ENCODE assay signal across 8 mouse cellular contexts in genomic region chr6:29169675-29170062, GRCm38 (mm10). TPM values are rescaled to one million over a fixed set of nuclear protein-coding genes. Genes with fewer than 3 reads are reported as not detected.
DNase-seq lines count a peak whose midpoint lies in the region; ATAC-seq and TF ChIP-seq lines count a peak whose summit lies in the region.

No protein-coding gene starts in this region.

- intact Hi-C loops in heart, postnatal 14 days (cut with DNase I) = loop anchor here (2.0 kb wide), 1 partner anchor 71 kb away; no protein-coding TSS in a partner anchor

- H3K4me3 ChIP-seq in heart, postnatal 0 days (ENCODE audit: low read depth, low read length) = peak overlapping the region; percentile 52; the same call in 1 of the 2 replicates
- H3K4me3 ChIP-seq in cortical plate, adult 2 months (ENCODE audit: insufficient read depth, low read length) = peak overlapping the region; percentile 33; the same call in 1 of the 2 replicates
- H3K4me3 ChIP-seq in hindbrain, embryonic 11.5 days (ENCODE audit: low read depth, low read length) = peak overlapping the region; percentile 37

- peaks cover 14% of the 10 kb centered on the region for H3K4me1 ChIP-seq in heart, postnatal 0 days (ENCODE audit: control insufficient read depth, insufficient read depth)
- H3K4me1 ChIP-seq in cortical plate, adult 2 months (ENCODE audit: control insufficient read depth, insufficient read depth, low read length) = no peaks in the 10 kb centered on the region; the same call in 1 of the 2 replicates
- H3K4me1 ChIP-seq in hindbrain, embryonic 11.5 days (replicated peaks; ENCODE audit: control insufficient read depth, insufficient read depth, low read length) = peaks cover 11% of the 10 kb centered on the region; the same call in 1 of the 2 replicates

- no peak for ATAC-seq in heart, postnatal 0 days (ENCODE audit: insufficient read depth, low read depth)
- no peak for ATAC-seq in hindbrain, embryonic 11.5 days (ENCODE audit: low FRiP score)
- 0 out of 2 replicates have a peak, but pooled peaks have one; percentile 1 for ATAC-seq in megakaryocyte-erythroid progenitor cell, adult 5-6 weeks (replicated peaks; ENCODE audit: low FRiP score, low TSS enrichment, poor library complexity, severe bottlenecking)

- H3K4me2 ChIP-seq in heart, postnatal 0 days (ENCODE audit: low read depth, low read length) = peak overlapping the region; percentile 80
- peak overlapping the region; percentile 88 for H3K4me2 ChIP-seq in hindbrain, embryonic 11.5 days (replicated peaks; ENCODE audit: low read depth, low read length)

- TF ChIP-seq EP300 in heart, postnatal 0 days (IDR thresholded peaks at IDR 0.05; ENCODE audit: low read depth) = no peak

- no peak for DNase-seq in heart, postnatal 0 days (ENCODE audit: low spot score)
- no peak for DNase-seq in heart, postnatal 14 days
- no peak for DNase-seq in hindbrain, embryonic 11.5 days (ENCODE audit: low spot score)
- DNase-seq in left cerebral cortex, adult 8-10 months (ENCODE audit: low spot score in 2 of 2) = no peak
- no peak for DNase-seq in T-cell, adult 2 months (ENCODE audit: low spot score)
- DNase-seq in thymus, adult 18-20 months = no peak

- H3K27ac ChIP-seq in heart, postnatal 0 days (ENCODE audit: low read depth) = no peak overlapping the region
- H3K27ac ChIP-seq in cortical plate, adult 2 months (ENCODE audit: insufficient read depth, low read length) = no peak overlapping the region
- H3K27ac ChIP-seq in hindbrain, embryonic 11.5 days (ENCODE audit: low read depth, low read length) = no peak overlapping the region

- no peak overlapping the region for H3K9ac ChIP-seq in heart, postnatal 0 days (replicated peaks; ENCODE audit: low read depth, low read length)
- H3K9ac ChIP-seq in hindbrain, embryonic 11.5 days (ENCODE audit: low read depth, low read length) = no peak overlapping the region; the same call in 1 of the 2 replicates

- H3K36me3 ChIP-seq in heart, postnatal 0 days (replicated peaks; ENCODE audit: control insufficient read depth, insufficient read depth, low read length) = no peaks in the 10 kb centered on the region
- H3K36me3 ChIP-seq in hindbrain, embryonic 11.5 days (ENCODE audit: control insufficient read depth, insufficient read depth, low read length) = no peaks in the 10 kb centered on the region

- WGBS in heart, postnatal 0 days = 12% methylated on average over 12 of the region's 12 CpGs
- 3% methylated on average over 12 of the region's 12 CpGs for whole genome bisulfite sequencing in hindbrain, embryonic 11.5 days

- H3K27me3 ChIP-seq in heart, postnatal 0 days (ENCODE audit: control insufficient read depth, insufficient read depth, low read length) = peaks cover 76% of the 10 kb centered on the region
- peaks cover 45% of the 10 kb centered on the region for H3K27me3 ChIP-seq in hindbrain, embryonic 11.5 days (ENCODE audit: control insufficient read depth, insufficient read depth, low read length)

- TF ChIP-seq CTCF in heart, postnatal 0 days (IDR thresholded peaks at IDR 0.05; ENCODE audit: low read depth) = no peak
- TF ChIP-seq CTCF in cortical plate, adult 2 months (IDR thresholded peaks at IDR 0.05; ENCODE audit: extremely low read depth, insufficient read depth, low read length) = no peak

- TF ChIP-seq POLR2A in cortical plate, adult 2 months (IDR thresholded peaks at IDR 0.05; ENCODE audit: extremely low read depth, insufficient read depth, low read length) = no peak

- no peaks in the 10 kb centered on the region for H3K9me3 ChIP-seq in heart, postnatal 0 days (replicated peaks; ENCODE audit: control insufficient read depth, low read length)
- no peaks in the 10 kb centered on the region for H3K9me3 ChIP-seq in hindbrain, embryonic 11.5 days (ENCODE audit: control insufficient read depth, low read length)

RNA-seq across cellular contexts. Expression of gene Rbm28, which starts 4.9 kb away (rescaled TPM):
- total RNA-seq in heart, postnatal 0 days (2014; rRNA removed; ENCODE audit: low replicate concordance) = 6.8 and 15.3 TPM in 2 replicates
- polyA plus RNA-seq in heart, postnatal 0 days (2015; fragmentation: Nextera tagmentation; extraction: Ambion mirVana) = 13.3 and 15.1 TPM in 2 replicates
- 10 to 100 TPM; 19.5 to 21.0 TPM for total RNA-seq in heart, postnatal 14 days (2021)
- polyA plus RNA-seq in cortical plate, adult 2 months (2012; rRNA removed) = 55.8 and 57.5 TPM in 2 replicates
- polyA plus RNA-seq in hindbrain, embryonic 11.5 days (2014; fragmentation: Nextera tagmentation; extraction: Ambion mirVana) = 68.1 and 69.0 TPM in 2 replicates
- 70.5 and 81.2 TPM in 2 replicates for total RNA-seq in megakaryocyte-erythroid progenitor cell, adult 5-6 weeks (2014; fragmentation: Nextera tagmentation)
- 63.8 and 71.0 TPM in 2 replicates for total RNA-seq in megakaryocyte-erythroid progenitor cell, adult 5-6 weeks (2017)
- 10 to 100 TPM; 29.5 to 37.0 (median 34.2) TPM for total RNA-seq in left cerebral cortex, adult 8-10 months (2022)

RNA-seq across cellular contexts. Expression of gene Prrt4, which starts 9.7 kb away (rescaled TPM):
- 0.65 and 4.9 TPM in 2 replicates for total RNA-seq in heart, postnatal 0 days (2014; rRNA removed; ENCODE audit: low replicate concordance)
- polyA plus RNA-seq in heart, postnatal 0 days (2015; fragmentation: Nextera tagmentation; extraction: Ambion mirVana) = 1.3 and 1.6 TPM in 2 replicates
- total RNA-seq in heart, postnatal 14 days (2021) = 1 to 10 TPM; 4.2 to 4.7 TPM
- 2.6 and 3.2 TPM in 2 replicates for polyA plus RNA-seq in cortical plate, adult 2 months (2012; rRNA removed)
- 0.60 and 1.7 TPM in 2 replicates for polyA plus RNA-seq in hindbrain, embryonic 11.5 days (2014; fragmentation: Nextera tagmentation; extraction: Ambion mirVana)
- total RNA-seq in megakaryocyte-erythroid progenitor cell, adult 5-6 weeks (2014; fragmentation: Nextera tagmentation) = not detected in 2 replicates
- not detected in 2 replicates for total RNA-seq in megakaryocyte-erythroid progenitor cell, adult 5-6 weeks (2017)
- 1 to 10 TPM; 3.8 to 4.7 (median 4.4) TPM for total RNA-seq in left cerebral cortex, adult 8-10 months (2022)

RNA-seq across cellular contexts. Expression of gene Impdh1, which starts 46.5 kb away (rescaled TPM):
- total RNA-seq in heart, postnatal 0 days (2014; rRNA removed; ENCODE audit: low replicate concordance) = 13.5 and 18.9 TPM in 2 replicates
- polyA plus RNA-seq in heart, postnatal 0 days (2015; fragmentation: Nextera tagmentation; extraction: Ambion mirVana) = 23.7 and 25.7 TPM in 2 replicates
- total RNA-seq in heart, postnatal 14 days (2021) = 10 to 100 TPM; 25.2 to 27.0 TPM
- 64.4 and 65.6 TPM in 2 replicates for polyA plus RNA-seq in cortical plate, adult 2 months (2012; rRNA removed)
- polyA plus RNA-seq in hindbrain, embryonic 11.5 days (2014; fragmentation: Nextera tagmentation; extraction: Ambion mirVana) = 34.5 and 39.4 TPM in 2 replicates
- 35.5 and 56.9 TPM in 2 replicates for total RNA-seq in megakaryocyte-erythroid progenitor cell, adult 5-6 weeks (2014; fragmentation: Nextera tagmentation)
- 16.8 and 19.5 TPM in 2 replicates for total RNA-seq in megakaryocyte-erythroid progenitor cell, adult 5-6 weeks (2017)
- 10 to 100 TPM; 52.5 to 72.2 (median 59.0) TPM for total RNA-seq in left cerebral cortex, adult 8-10 months (2022)
